Mouse (Mus musculus) erythroblast, embryonic 14.5 days (primary cell): ENCODE measurements around the gene Lef1.

Source experiments
- GATA1 ChIP-seq: IDR thresholded peaks from 2 replicates; pipeline ENCODE4 v1.6.1; 2012; ENCODE audit warnings: low read length, inconsistent platforms, mixed read lengths
- TAL1 ChIP-seq: IDR thresholded peaks from 3 replicates; pipeline ENCODE4 v1.6.1; 2012; ENCODE audit warnings: low read length, inconsistent platforms, mixed read lengths

- TF ChIP-seq GATA1 (no peak), TAL1 (no peak)
These were observed 20.6 kb upstream of the Lef1 start for GRCm38 (mm10) chr3:131089721-131090120.
